ENCODE assay signal across 9 mouse cellular contexts in the genomic region with DNA sequence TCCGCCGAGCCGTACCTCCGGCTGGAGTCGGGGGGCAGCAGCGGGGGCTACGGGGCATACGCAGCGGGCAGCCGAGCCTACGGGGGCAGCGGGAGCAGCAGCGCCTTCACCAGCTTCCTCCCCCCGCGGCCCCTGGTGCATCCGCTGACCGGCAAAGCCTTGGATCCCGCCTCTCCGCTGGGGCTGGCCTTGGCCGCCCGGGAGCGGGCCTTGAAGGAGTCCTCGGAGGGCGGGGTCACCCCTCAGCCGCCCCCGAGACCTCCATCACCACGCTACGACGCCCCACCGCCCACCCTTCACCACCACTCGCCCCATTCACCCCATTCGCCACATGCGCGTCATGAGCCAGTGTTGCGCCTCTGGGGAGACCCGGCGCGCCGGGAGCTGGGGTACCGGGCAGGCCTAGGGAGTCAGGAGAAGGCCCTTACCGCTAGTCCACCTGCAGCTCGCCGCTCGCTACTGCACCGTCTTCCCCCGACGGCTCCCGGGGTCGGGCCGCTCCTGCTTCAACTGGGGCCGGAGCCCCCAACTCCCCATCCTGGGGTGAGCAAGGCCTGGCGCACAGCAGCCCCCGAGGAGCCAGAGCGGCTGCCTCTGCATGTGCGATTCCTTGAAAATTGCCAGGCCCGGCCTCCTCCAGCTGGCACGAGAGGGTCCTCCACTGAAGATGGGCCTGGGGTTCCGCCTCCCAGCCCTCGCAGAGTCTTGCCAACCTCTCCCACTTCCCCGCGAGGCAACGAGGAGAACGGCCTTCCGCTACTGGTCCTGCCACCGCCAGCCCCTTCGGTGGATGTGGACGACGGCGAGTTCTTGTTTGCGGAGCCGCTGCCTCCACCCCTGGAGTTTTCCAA. TPM values are rescaled to one million over a fixed set of nuclear protein-coding genes. Genes with fewer than 3 reads are reported as not detected.
DNase-seq lines count a peak whose midpoint lies in the region; ATAC-seq lines count a peak whose summit lies in the region.
"Had no signal": no experiment of that assay in that cellular context is flagged by ENCODE, and none has a peak within 500 bp of the region (broad histone marks: within the 10 kb centered on the region; RNA-seq: fewer than 3 reads in every experiment).

No protein-coding gene starts in this region.

- peak overlapping the region; percentile 30 for H3K4me2 ChIP-seq in lung, embryonic 15.5 days
- H3K4me2 ChIP-seq in hindbrain, embryonic 13.5 days: 0 out of 2 replicates have a peak overlapping the region, but pooled peaks have one; percentile 10
- peak overlapping the region; percentile 53 for H3K4me2 ChIP-seq in neural tube, embryonic 12.5 days (replicated peaks)

- peaks cover 89% of the 10 kb centered on the region for H3K27me3 ChIP-seq in lung, embryonic 15.5 days
- H3K27me3 ChIP-seq in hindbrain, embryonic 13.5 days: peaks cover 89% of the 10 kb centered on the region
- peaks cover 88% of the 10 kb centered on the region for H3K27me3 ChIP-seq in neural tube, embryonic 12.5 days (replicated peaks)

- ATAC-seq in lung, embryonic 15.5 days (ENCODE audit: borderline replicate concordance, extremely low read depth, low FRiP score, low TSS enrichment): no peak
- ATAC-seq in hindbrain, embryonic 13.5 days (ENCODE audit: low FRiP score): no peak
- no peak for ATAC-seq in neural tube, embryonic 12.5 days (ENCODE audit: low FRiP score, low read depth)

- H3K9me3 ChIP-seq in lung, embryonic 15.5 days: no peaks in the 10 kb centered on the region
- H3K9me3 ChIP-seq in hindbrain, embryonic 13.5 days: no peaks in the 10 kb centered on the region
- no peaks in the 10 kb centered on the region for H3K9me3 ChIP-seq in neural tube, embryonic 12.5 days

- H3K9ac ChIP-seq in lung, embryonic 15.5 days: no peak overlapping the region
- peak overlapping the region; percentile 64 for H3K9ac ChIP-seq in hindbrain, embryonic 13.5 days
- peak overlapping the region; percentile 9; the same call in 1 of the 2 replicates for H3K9ac ChIP-seq in neural tube, embryonic 12.5 days
- H3K9ac ChIP-seq: liver, embryonic 14.5 days had no signal

- H3K4me1 ChIP-seq in lung, embryonic 15.5 days: peaks cover 44% of the 10 kb centered on the region
- H3K4me1 ChIP-seq in hindbrain, embryonic 13.5 days (replicated peaks): peaks cover 55% of the 10 kb centered on the region
- H3K4me1 ChIP-seq in neural tube, embryonic 12.5 days: peaks cover 51% of the 10 kb centered on the region

- no peaks in the 10 kb centered on the region for H3K36me3 ChIP-seq in lung, embryonic 15.5 days
- peaks cover 60% of the 10 kb centered on the region for H3K36me3 ChIP-seq in hindbrain, embryonic 13.5 days
- peaks cover 4% of the 10 kb centered on the region; the same call in 1 of the 2 replicates for H3K36me3 ChIP-seq in neural tube, embryonic 12.5 days

- peak; percentile 54 to 58 for DNase-seq in cerebellum, postnatal 10 days
- no peak for DNase-seq in cerebellum, adult 8-10 months
- no peak for DNase-seq in lung, postnatal 4 days
- DNase-seq in urinary bladder, postnatal 25 days (ENCODE audit: low spot score): no peak
- DNase-seq in frontal cortex, postnatal 36 days (ENCODE audit: low spot score in 2 of 2): no peak

- no peak overlapping the region for H3K27ac ChIP-seq in lung, embryonic 15.5 days
- no peak overlapping the region for H3K27ac ChIP-seq in hindbrain, embryonic 13.5 days
- H3K27ac ChIP-seq in neural tube, embryonic 12.5 days: no peak overlapping the region
- H3K27ac ChIP-seq: liver, embryonic 14.5 days had no signal

- H3K4me3 ChIP-seq in lung, embryonic 15.5 days: peak overlapping the region; percentile 6
- H3K4me3 ChIP-seq in hindbrain, embryonic 13.5 days: peak overlapping the region; percentile 8; the same call in 1 of the 2 replicates
- H3K4me3 ChIP-seq in neural tube, embryonic 12.5 days: 0 out of 2 replicates have a peak overlapping the region, but pooled peaks have one; percentile 13

- WGBS in lung, embryonic 15.5 days: 2% methylated on average over 55 of the region's 71 CpGs
- 3% methylated on average over 56 of the region's 71 CpGs for WGBS in hindbrain, embryonic 13.5 days
- 1% methylated on average over 70 of the region's 71 CpGs for WGBS in neural tube, embryonic 12.5 days

RNA-seq across cellular contexts. Expression of gene Syt3, which starts 30.9 kb away (rescaled TPM):
- polyA plus RNA-seq in lung, embryonic 15.5 days (2015; fragmentation: Nextera tagmentation; extraction: Ambion mirVana): 2.1 and 2.3 TPM in 2 replicates
- polyA plus RNA-seq in hindbrain, embryonic 13.5 days (2015; fragmentation: Nextera tagmentation; extraction: Ambion mirVana): 26.1 and 27.7 TPM in 2 replicates
- 10.0 and 10.2 TPM in 2 replicates for polyA plus RNA-seq in neural tube, embryonic 12.5 days (2016; fragmentation: Nextera tagmentation; extraction: Ambion mirVana)

RNA-seq across cellular contexts. Expression of gene 1700008O03Rik, which starts 32.6 kb away (rescaled TPM):
- polyA plus RNA-seq in lung, embryonic 15.5 days (2015; fragmentation: Nextera tagmentation; extraction: Ambion mirVana): 1.1 and 1.4 TPM in 2 replicates
- polyA plus RNA-seq in hindbrain, embryonic 13.5 days (2015; fragmentation: Nextera tagmentation; extraction: Ambion mirVana): 1.8 and 2.4 TPM in 2 replicates
- 1.0 and 1.1 TPM in 2 replicates for polyA plus RNA-seq in neural tube, embryonic 12.5 days (2016; fragmentation: Nextera tagmentation; extraction: Ambion mirVana)

RNA-seq across cellular contexts. Expression of gene Shank1, which starts 42.9 kb away (rescaled TPM):
- 0.96 and 1.1 TPM in 2 replicates for polyA plus RNA-seq in lung, embryonic 15.5 days (2015; fragmentation: Nextera tagmentation; extraction: Ambion mirVana)
- polyA plus RNA-seq in hindbrain, embryonic 13.5 days (2015; fragmentation: Nextera tagmentation; extraction: Ambion mirVana): 31.7 and 32.6 TPM in 2 replicates
- polyA plus RNA-seq in neural tube, embryonic 12.5 days (2016; fragmentation: Nextera tagmentation; extraction: Ambion mirVana): 12.6 and 14.4 TPM in 2 replicates

RNA-seq across cellular contexts. Expression of gene Clec11a, which starts 46.3 kb away (rescaled TPM):
- 2.5 and 2.6 TPM in 2 replicates for polyA plus RNA-seq in lung, embryonic 15.5 days (2015; fragmentation: Nextera tagmentation; extraction: Ambion mirVana)
- polyA plus RNA-seq in hindbrain, embryonic 13.5 days (2015; fragmentation: Nextera tagmentation; extraction: Ambion mirVana): 3.4 and 3.9 TPM in 2 replicates
- polyA plus RNA-seq in neural tube, embryonic 12.5 days (2016; fragmentation: Nextera tagmentation; extraction: Ambion mirVana): 2.1 and 2.2 TPM in 2 replicates

Comparison
In these comparisons a context has a peak if more than half of its experiments do, and no peak if none do; other contexts are left out.
1. DNase-seq: peak in cerebellum, postnatal 10 days (2 of 2); none in cerebellum, adult 8-10 months (single experiment), lung, postnatal 4 days (0 of 2), urinary bladder, postnatal 25 days (single experiment) and frontal cortex, postnatal 36 days (0 of 2).
2. Peak in every context shown above with its lines, with median percentiles within 50 percentile points of each other: H3K4me2 ChIP-seq and H3K4me3 ChIP-seq.